Mouse (Mus musculus) intestine, embryonic 16.5 days (tissue): ENCODE measurements around the gene Fadd. TPM values are rescaled to one million over a fixed set of nuclear protein-coding genes. Genes with fewer than 3 reads are reported as not detected.
A peak's percentile ranks its signal among the peaks of the same experiment; 100 is the strongest.

ENCODE experiments used
- ATAC-seq: fragments of 200-750 bp; cut with Nextera tagmentation; 2 replicates; pipeline ENCODE4 v1.8.0; 2017; ENCODE audit warnings: moderate TSS enrichment, moderate library complexity
- H3K27ac ChIP-seq: fragments of 300-500 bp; sonication (generic); 2 replicates; pipeline ENCODE4 v1.5.1; 2014; ENCODE audit warnings: mild to moderate bottlenecking, low read length
- H3K27me3 ChIP-seq: fragments of 300-500 bp; sonication (generic); replicated peaks from 2 replicates; pipeline ENCODE4 v1.6.1; 2014; ENCODE audit warnings: low read length, control low read depth, mixed read lengths; ENCODE audit not compliant: control insufficient read depth, insufficient read depth
- H3K36me3 ChIP-seq: fragments of 300-500 bp; sonication (generic); 2 replicates; pipeline ENCODE4 v1.6.1; 2014; ENCODE audit warnings: low read length, control low read depth; ENCODE audit not compliant: control insufficient read depth, insufficient read depth
- H3K4me1 ChIP-seq: fragments of 300-500 bp; sonication (generic); 2 replicates; pipeline ENCODE4 v1.6.1; 2014; ENCODE audit warnings: low read length, control low read depth, mixed read lengths; ENCODE audit not compliant: control insufficient read depth, insufficient read depth
- H3K4me2 ChIP-seq: fragments of 300-500 bp; sonication (generic); 2 replicates; pipeline ENCODE4 v1.6.1; 2014; ENCODE audit warnings: low read depth, low read length, control low read depth
- H3K4me3 ChIP-seq: fragments of 300-500 bp; sonication (generic); 2 replicates; pipeline ENCODE4 v1.5.1; 2014; ENCODE audit warnings: mild to moderate bottlenecking, low read length
- H3K9ac ChIP-seq: fragments of 300-500 bp; sonication (generic); 2 replicates; pipeline ENCODE4 v1.6.1; 2014; ENCODE audit warnings: low read depth, low read length
- H3K9me3 ChIP-seq: fragments of 300-500 bp; sonication (generic); 2 replicates; pipeline ENCODE4 v1.6.1; 2016; ENCODE audit warnings: low read length, control low read depth; ENCODE audit not compliant: control insufficient read depth
- WGBS: fragments of 180-500 bp; shearing (Covaris S2); extraction: QIAGEN DNeasy Blood & Tissue Kit; methylation state at CpG from one replicate; pipeline ENCODE4 v1.1.7; 2014; 5-methylcytosine and 5-hydroxymethylcytosine counted together
- polyA plus RNA-seq: library from polyadenylated mRNA; unstranded; fragments of >200 nt; fragmentation: Nextera tagmentation; extraction: Ambion mirVana; gene quantifications from 2 replicates; pipeline ENCODE4 v1.2.1, GENCODE M21; 2015

Fadd gene
- polyA plus RNA-seq: 13.8 and 13.9 TPM in 2 replicates

DNA sequence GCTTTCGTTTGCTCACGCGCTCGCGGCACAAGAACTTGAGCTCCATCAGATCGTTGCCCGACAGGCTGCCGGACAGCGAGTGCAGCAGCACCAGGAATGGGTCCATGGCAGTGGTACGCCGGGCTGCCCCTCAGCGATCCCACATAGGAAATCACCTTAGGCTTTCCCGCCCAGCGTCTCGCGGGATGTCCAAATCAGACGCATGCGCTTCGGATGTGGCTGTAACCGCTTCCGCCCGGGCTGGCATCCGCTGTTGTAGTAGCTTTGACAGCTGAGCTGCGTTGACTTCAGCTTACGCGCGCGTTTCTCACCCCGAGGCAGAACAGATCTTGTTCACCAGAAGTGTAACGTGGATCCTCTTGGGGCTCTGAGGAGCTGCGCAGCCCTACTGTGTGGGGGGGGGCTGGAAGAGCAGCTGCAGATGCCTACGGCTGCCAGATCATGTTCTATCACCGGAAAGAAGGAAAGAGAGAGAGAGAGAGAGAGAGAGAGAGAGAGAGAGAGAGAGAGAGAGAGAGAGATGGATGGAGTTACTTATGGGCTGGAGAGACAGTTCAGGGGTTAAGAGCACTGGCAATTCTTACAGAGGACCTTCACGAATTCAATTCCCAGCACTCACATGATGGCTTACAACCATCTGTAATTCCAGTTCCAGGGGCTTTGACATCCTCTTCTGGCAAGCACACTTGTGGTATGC lies at the start of gene Fadd:
Fadd (minus strand) TSS at position 180 of the 697 bp plus-strand sequence.
- H3K27me3 ChIP-seq: no peaks in the 10 kb centered on the region
- H3K36me3 ChIP-seq: 0 out of 2 replicates have a peak, but pooled peaks cover 6% of the 10 kb centered on the region
- peak within 1 kb of the TSS; percentile 84 for H3K4me3 ChIP-seq
- peak within 1 kb of the TSS; percentile 95 for H3K27ac ChIP-seq
- peak within 1 kb of the TSS; percentile 83 for H3K9ac ChIP-seq
- WGBS: 1% methylated on average over 34 of the region's 34 CpGs
- H3K9me3 ChIP-seq: no peaks in the 10 kb centered on the region
- ATAC-seq: peak; percentile 86
- H3K4me2 ChIP-seq: peak within 1 kb of the TSS; percentile 73
- peaks cover 17% of the 10 kb centered on the region for H3K4me1 ChIP-seq

DNA sequence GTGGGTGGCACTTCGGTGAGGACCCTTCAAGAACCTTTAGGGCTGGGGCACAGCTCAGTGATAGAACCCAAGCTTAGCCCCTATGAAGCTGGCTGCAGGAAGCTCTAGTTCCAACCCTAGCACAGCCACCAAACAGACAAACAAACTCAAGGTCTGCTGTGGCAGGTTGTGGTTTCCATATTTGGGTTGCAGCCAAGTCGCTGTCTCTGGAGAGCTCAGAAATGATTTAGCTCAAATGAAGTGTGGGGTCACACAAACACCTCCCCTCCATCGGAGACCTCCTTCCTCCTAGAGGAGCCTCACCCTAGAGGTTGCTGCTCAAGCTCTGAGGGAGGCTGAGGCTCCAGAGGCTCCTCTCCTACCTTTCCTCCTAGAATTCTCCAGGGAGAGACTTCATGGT lies 48.4 kb upstream of the Fadd start:
- H3K27ac ChIP-seq: no peak overlapping the region

DNA sequence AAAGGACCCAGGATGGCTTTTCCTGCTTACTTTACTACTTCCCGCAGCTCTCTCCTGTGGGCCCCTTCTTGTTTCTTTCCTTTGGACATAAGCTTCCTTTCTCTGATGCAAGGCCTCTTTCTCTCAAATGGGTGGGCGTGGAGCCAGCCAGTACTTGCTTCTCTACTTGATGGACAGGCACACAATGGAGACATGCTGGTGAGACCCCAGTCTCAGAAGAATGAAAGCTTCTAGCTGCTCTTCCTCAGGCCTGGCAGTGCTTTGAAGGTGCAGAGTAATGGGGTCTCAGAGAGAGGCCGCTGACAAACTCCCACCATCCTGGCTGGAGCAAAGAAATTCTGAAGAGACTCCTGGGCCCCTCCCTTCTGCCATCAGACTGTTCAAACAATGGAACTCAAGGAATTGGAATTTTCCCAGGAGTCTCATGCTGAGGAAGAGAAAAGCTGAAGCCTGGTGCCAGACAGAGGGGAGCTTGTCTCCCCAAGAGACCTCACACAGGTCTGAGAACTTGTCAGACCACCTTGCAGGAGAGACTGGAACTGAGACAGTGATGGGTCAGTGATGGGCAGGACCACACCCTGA lies 46.2 kb upstream of the Fadd start:
- Histone ChIP-seq H3K27me3 (no peaks in the 10 kb centered on the region), H3K9ac (no peak overlapping the region), H3K36me3 (no peaks in the 10 kb centered on the region), H3K27ac (no peak overlapping the region), H3K9me3 (no peaks in the 10 kb centered on the region), H3K4me2 (no peak overlapping the region), H3K4me1 (peaks cover 9% of the 10 kb centered on the region; the same call in 1 of the 2 replicates), H3K4me3 (no peak overlapping the region)
- WGBS: 30% methylated on average over 3 of the region's 3 CpGs
- no peak for ATAC-seq

More for the DNA sequence above, 48.4 kb upstream of the Fadd start:
- Histone ChIP-seq H3K4me1 (peaks cover 17% of the 10 kb centered on the region), H3K4me2 (no peak overlapping the region), H3K9ac (no peak overlapping the region), H3K36me3 (no peaks in the 10 kb centered on the region), H3K4me3 (no peak overlapping the region), H3K9me3 (no peaks in the 10 kb centered on the region), H3K27me3 (no peaks in the 10 kb centered on the region)
- no peak for ATAC-seq
- 70% methylated on average over 3 of the region's 3 CpGs for WGBS

DNA sequence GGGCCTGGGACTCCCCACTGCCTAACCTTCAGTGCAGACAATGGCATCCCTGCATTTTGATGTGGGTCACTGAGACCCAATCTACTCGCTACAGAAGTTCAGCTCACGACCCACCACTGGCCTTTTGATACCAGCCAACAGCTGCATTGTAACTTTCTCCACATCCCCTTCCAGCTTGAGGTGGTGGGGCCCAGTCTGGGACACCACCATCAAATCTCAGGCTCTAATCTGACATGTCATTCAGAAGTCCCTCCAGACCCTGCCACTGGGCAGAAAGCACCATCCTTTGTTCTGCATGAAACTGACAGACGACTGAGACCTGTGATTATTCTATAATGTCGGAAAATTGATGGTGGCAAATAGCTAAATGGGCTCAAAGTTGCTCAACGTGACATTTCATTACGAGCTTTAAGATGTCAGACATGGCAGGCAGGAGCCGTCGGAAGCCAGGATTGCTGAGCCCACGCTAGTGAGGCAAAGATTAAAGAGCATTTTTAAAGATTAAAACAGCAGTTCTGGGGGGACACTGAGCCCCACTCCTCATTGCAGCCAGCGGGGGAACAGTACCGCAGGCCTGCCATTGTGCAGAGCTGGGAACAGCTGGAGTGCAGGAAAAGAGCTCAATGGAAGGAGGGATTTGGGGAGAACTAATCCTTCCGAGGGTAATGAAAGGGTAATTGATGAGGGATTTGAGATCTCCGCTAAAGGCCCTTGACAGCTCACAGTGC lies 45.5 kb upstream of the Fadd start:
- no peaks in the 10 kb centered on the region for H3K36me3 ChIP-seq
- no peak overlapping the region for H3K4me2 ChIP-seq
- H3K4me3 ChIP-seq: no peak overlapping the region
- H3K9me3 ChIP-seq: no peaks in the 10 kb centered on the region
- no peak overlapping the region for H3K27ac ChIP-seq
- H3K27me3 ChIP-seq: no peaks in the 10 kb centered on the region
- no peak for ATAC-seq
- peaks cover 9% of the 10 kb centered on the region; the same call in 1 of the 2 replicates for H3K4me1 ChIP-seq
- H3K9ac ChIP-seq: no peak overlapping the region
- WGBS: 53% methylated on average over 13 of the region's 13 CpGs

DNA sequence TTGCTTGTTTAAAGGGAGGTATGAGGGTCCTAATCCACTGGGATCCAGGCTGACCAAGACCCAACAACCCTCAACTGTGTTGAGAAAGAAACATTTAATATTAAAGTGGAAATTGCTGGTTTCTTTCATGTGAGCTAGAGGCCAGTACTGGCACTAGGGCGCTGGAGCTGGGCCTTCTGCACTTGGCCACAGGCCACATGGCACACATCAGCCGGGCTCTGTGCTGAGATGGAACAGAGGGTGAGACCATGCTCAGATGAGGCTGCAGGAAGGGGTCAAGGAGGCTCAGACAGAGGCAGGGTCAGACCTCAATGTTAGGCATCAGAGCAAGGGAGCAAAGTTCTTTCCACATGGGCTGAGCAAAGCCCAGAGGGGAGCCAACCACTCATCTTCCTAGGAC lies 43.8 kb upstream of the Fadd start:
- Histone ChIP-seq H3K27me3 (no peaks in the 10 kb centered on the region), H3K4me3 (no peak overlapping the region), H3K9ac (no peak overlapping the region), H3K27ac (no peak overlapping the region), H3K4me1 (peaks cover 9% of the 10 kb centered on the region; the same call in 1 of the 2 replicates), H3K4me2 (no peak overlapping the region), H3K36me3 (no peaks in the 10 kb centered on the region), H3K9me3 (0 out of 2 replicates have a peak, but pooled peaks cover 6% of the 10 kb centered on the region)
- no peak for ATAC-seq
- WGBS: 95% methylated on average over 2 of the region's 2 CpGs

DNA sequence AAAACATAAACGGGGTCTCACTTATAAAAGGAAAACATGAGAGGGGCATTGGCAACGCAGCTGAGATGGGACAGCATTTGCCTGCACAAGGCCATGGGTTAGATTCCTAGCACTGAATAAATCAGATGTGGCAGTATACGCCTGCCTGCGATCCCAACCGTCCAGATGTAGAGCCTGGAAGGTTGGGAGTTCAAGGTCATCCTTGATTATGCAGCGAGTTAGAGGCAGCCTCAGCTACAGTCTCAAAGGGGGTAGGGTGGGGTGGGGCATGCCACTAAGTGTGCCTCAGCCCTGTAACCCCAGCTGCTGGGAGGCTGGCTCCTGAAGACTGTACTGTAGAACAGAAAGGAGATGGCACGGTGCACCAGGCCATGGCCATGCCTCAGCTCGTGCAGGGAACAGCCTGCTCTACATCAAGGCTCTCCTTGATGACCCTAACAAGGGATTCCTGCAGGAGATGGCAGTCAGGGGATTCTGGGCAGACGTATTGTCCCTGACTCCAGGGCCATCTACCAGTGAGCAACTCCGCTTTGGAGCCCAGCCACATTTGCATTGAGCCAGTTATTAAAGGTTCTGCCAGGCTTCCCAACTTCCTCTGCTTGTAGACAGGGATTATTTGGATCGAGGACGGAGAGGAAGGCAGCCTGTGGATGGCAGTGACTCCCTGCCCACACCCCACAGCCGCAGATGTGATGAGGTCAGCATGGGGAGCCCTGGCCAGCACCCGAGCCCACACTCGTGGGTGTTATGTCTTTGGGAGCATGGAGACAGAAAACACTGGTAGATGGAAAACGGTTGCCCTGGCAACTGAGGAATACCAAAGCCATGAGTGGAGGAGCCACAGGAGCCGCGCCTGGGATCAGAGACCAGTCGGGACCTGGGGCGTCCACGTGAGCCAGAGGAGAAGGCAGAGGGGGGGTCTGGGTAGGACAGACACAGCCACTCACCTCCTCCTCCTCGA lies 38.7 kb upstream of the Fadd start:
- Histone ChIP-seq H3K9ac (no peak overlapping the region), H3K4me2 (no peak overlapping the region), H3K27ac (no peak overlapping the region), H3K27me3 (no peaks in the 10 kb centered on the region), H3K4me1 (no peaks in the 10 kb centered on the region), H3K4me3 (no peak overlapping the region), H3K9me3 (0 out of 2 replicates have a peak, but pooled peaks cover 6% of the 10 kb centered on the region), H3K36me3 (no peaks in the 10 kb centered on the region)
- no peak for ATAC-seq
- WGBS: 63% methylated on average over 22 of the region's 22 CpGs

DNA sequence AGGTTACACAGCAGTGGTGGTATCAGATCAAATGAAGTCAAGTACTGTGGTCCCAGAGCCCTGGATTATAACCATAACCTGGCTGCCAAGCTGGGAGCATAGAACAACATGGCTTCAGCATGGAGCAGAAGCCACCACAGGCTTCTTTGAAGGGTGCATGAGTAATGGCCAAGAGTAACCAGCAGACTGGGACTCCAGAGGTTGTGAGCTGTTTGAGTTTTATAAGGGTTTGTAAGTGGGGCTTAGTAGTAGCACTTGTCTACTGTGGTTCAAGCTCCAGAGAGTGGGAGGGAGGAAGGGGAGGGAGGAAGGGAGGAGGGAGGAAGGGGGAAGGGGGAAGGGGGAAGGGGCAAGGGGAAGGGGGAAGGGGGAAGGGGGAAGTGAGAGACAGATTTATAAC lies 38.1 kb upstream of the Fadd start:
- H3K9me3 ChIP-seq: 0 out of 2 replicates have a peak, but pooled peaks cover 6% of the 10 kb centered on the region
- H3K4me3 ChIP-seq: no peak overlapping the region
- H3K4me2 ChIP-seq: no peak overlapping the region
- no peak overlapping the region for H3K27ac ChIP-seq
- H3K27me3 ChIP-seq: no peaks in the 10 kb centered on the region
- no peaks in the 10 kb centered on the region for H3K4me1 ChIP-seq
- ATAC-seq: no peak
- no peaks in the 10 kb centered on the region for H3K36me3 ChIP-seq
- H3K9ac ChIP-seq: no peak overlapping the region

DNA sequence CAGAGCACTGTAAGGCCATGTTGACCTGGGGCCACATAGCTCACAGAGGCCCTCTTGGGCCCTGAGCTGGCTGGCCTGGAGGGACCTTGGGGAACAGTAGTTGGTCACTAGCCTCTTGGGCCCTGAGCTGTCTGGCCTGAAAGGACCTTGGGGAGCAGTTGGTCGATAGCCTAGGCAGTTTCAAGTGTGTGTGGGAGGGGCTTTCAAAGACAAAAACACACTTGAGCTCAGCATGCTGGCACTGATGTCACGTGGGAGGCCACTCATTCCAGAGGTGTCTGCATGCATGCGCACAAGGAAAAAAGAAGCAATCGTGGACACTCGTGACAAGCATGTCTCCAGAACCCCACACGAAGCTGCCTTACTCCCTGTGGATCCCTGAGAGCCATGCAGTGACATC lies 33.1 kb upstream of the Fadd start:
- no peak overlapping the region for H3K4me3 ChIP-seq
- no peaks in the 10 kb centered on the region for H3K4me1 ChIP-seq
- H3K9me3 ChIP-seq: no peaks in the 10 kb centered on the region
- no peak overlapping the region for H3K9ac ChIP-seq
- H3K27me3 ChIP-seq: no peaks in the 10 kb centered on the region
- ATAC-seq: no peak
- no peak overlapping the region for H3K27ac ChIP-seq
- no peak overlapping the region for H3K4me2 ChIP-seq
- WGBS: 71% methylated on average over 6 of the region's 6 CpGs
- H3K36me3 ChIP-seq: no peaks in the 10 kb centered on the region
